Mouse (Mus musculus) lung, postnatal 0 days (tissue): ENCODE results near the gene Lhfp. TPM values are rescaled to one million over a fixed set of nuclear protein-coding genes. Genes with fewer than 3 reads are reported as not detected.

Experiments used
- ATAC-seq: fragments of 200-750 bp; cut with Nextera tagmentation; 2 replicates; pipeline ENCODE4 v1.8.0; 2017; ENCODE audit warnings: moderate library complexity
- DNase-seq: peaks from one replicate; pipeline ENCODE4 v3.0.0-alpha.2; 2016; ENCODE audit warnings: low spot score
- H3K27ac ChIP-seq: fragments of 300-500 bp; sonication (generic); 2 replicates; pipeline ENCODE4 v1.5.1; 2014; ENCODE audit warnings: antibody characterized with exemption, mild to moderate bottlenecking, low read length, mixed read lengths
- H3K27me3 ChIP-seq: fragments of 300-500 bp; sonication (generic); replicated peaks from 2 replicates; pipeline ENCODE4 v1.6.1; 2014; ENCODE audit warnings: low read length, mixed read lengths; ENCODE audit not compliant: insufficient read depth
- H3K36me3 ChIP-seq: fragments of 300-500 bp; sonication (generic); 2 replicates; pipeline ENCODE4 v1.6.1; 2014; ENCODE audit warnings: low read length, mixed read lengths; ENCODE audit not compliant: insufficient read depth
- H3K4me1 ChIP-seq: fragments of 300-500 bp; sonication (generic); 2 replicates; pipeline ENCODE4 v1.6.1; 2014; ENCODE audit warnings: antibody characterized with exemption, low read depth, low read length, mixed read lengths; ENCODE audit not compliant: insufficient read depth
- H3K4me2 ChIP-seq: fragments of 300-500 bp; sonication (generic); replicated peaks from 2 replicates; pipeline ENCODE4 v1.6.1; 2014; ENCODE audit warnings: low read depth, mild to moderate bottlenecking, low read length, moderate library complexity, mixed read lengths
- H3K4me3 ChIP-seq: fragments of 300-500 bp; sonication (generic); 2 replicates; pipeline ENCODE4 v1.5.1; 2014; ENCODE audit warnings: low read depth, low read length
- H3K9ac ChIP-seq: fragments of 300-500 bp; sonication (generic); replicated peaks from 2 replicates; pipeline ENCODE4 v1.6.1; 2014; ENCODE audit warnings: low read depth, mild to moderate bottlenecking
- H3K9me3 ChIP-seq: fragments of 300-500 bp; sonication (generic); 2 replicates; pipeline ENCODE4 v1.6.1; 2016; ENCODE audit warnings: low read length, mixed read lengths
- CTCF ChIP-seq: IDR thresholded peaks from 2 replicates; pipeline ENCODE4 v1.5.1; 2016; ENCODE audit warnings: antibody characterized with exemption, mild to moderate bottlenecking
- EP300 ChIP-seq: IDR thresholded peaks from 2 replicates; pipeline ENCODE4 v1.6.1; 2016; ENCODE audit warnings: antibody characterized with exemption, mild to moderate bottlenecking, control low read depth
- WGBS: fragments of 180-500 bp; shearing (Covaris S2); extraction: QIAGEN DNeasy Blood & Tissue Kit; methylation state at CpG from one replicate; pipeline ENCODE4 v1.1.7; 2014; 5-methylcytosine and 5-hydroxymethylcytosine counted together
- polyA plus RNA-seq: library from polyadenylated mRNA; unstranded; fragments of >200 nt; fragmentation: Nextera tagmentation; extraction: Ambion mirVana; gene quantifications from 2 replicates; pipeline ENCODE4 v1.2.1, GENCODE M21; 2015

The Lhfp gene
- polyA plus RNA-seq, 1 experiment from 2014 or later = 178 TPM

- no peaks in the 10 kb centered on the region for H3K36me3 ChIP-seq
- ATAC-seq (no peak), DNase-seq (no peak)
- 70% methylated on average over 9 of the region's 9 CpGs for WGBS
- no peaks in the 10 kb centered on the region for H3K27me3 ChIP-seq
- H3K9me3 ChIP-seq = no peaks in the 10 kb centered on the region
- H3K4me3 ChIP-seq = no peak overlapping the region
- TF ChIP-seq CTCF = no peak
- no peak for TF ChIP-seq EP300
- no peaks in the 10 kb centered on the region for H3K4me1 ChIP-seq
- no peak overlapping the region for H3K4me2 ChIP-seq
- no peak overlapping the region for H3K27ac ChIP-seq
- H3K9ac ChIP-seq = no peak overlapping the region
Measured at GRCm38 (mm10) chr3:53142528-53142927, 101.2 kb downstream of the Lhfp start.

- no peak for ATAC-seq
- Histone ChIP-seq H3K27ac (no peak overlapping the region), H3K9me3 (no peaks in the 10 kb centered on the region), H3K4me3 (no peak overlapping the region), H3K27me3 (no peaks in the 10 kb centered on the region), H3K4me1 (no peaks in the 10 kb centered on the region), H3K4me2 (no peak overlapping the region), H3K36me3 (no peaks in the 10 kb centered on the region), H3K9ac (no peak overlapping the region)
- no peak for DNase-seq
- TF ChIP-seq CTCF = no peak
- no peak for TF ChIP-seq EP300
- 59% methylated on average over 2 of the region's 2 CpGs for WGBS
Measured at GRCm38 (mm10) chr3:53145526-53145925, 104.2 kb downstream of the Lhfp start.

GRCm38 (mm10) chr3:53145946-53146345 is 104.6 kb downstream of the Lhfp start:
- no peak overlapping the region for H3K4me3 ChIP-seq
- H3K27me3 ChIP-seq = no peaks in the 10 kb centered on the region
- H3K27ac ChIP-seq = no peak overlapping the region
- H3K4me1 ChIP-seq = no peaks in the 10 kb centered on the region
- H3K4me2 ChIP-seq = no peak overlapping the region
- ATAC-seq (no peak), DNase-seq (no peak)
- H3K9me3 ChIP-seq = no peaks in the 10 kb centered on the region
- no peaks in the 10 kb centered on the region for H3K36me3 ChIP-seq
- WGBS = 67% methylated on average over 5 of the region's 5 CpGs
- no peak for TF ChIP-seq EP300
- TF ChIP-seq CTCF = no peak
- H3K9ac ChIP-seq = no peak overlapping the region

GRCm38 (mm10) chr3:53147001-53147400 is 105.7 kb downstream of the Lhfp start:
- Histone ChIP-seq H3K36me3 (no peaks in the 10 kb centered on the region), H3K27me3 (no peaks in the 10 kb centered on the region), H3K27ac (no peak overlapping the region), H3K4me2 (no peak overlapping the region), H3K4me3 (no peak overlapping the region), H3K9me3 (no peaks in the 10 kb centered on the region), H3K4me1 (no peaks in the 10 kb centered on the region), H3K9ac (no peak overlapping the region)
- no peak for TF ChIP-seq CTCF
- TF ChIP-seq EP300 = no peak
- DNase-seq = no peak
- 83% methylated on average over 5 of the region's 5 CpGs for WGBS
- no peak for ATAC-seq

- Histone ChIP-seq H3K4me3 (no peak overlapping the region), H3K9ac (no peak overlapping the region), H3K4me2 (no peak overlapping the region), H3K36me3 (no peaks in the 10 kb centered on the region), H3K27ac (no peak overlapping the region), H3K4me1 (no peaks in the 10 kb centered on the region), H3K9me3 (no peaks in the 10 kb centered on the region), H3K27me3 (no peaks in the 10 kb centered on the region)
- WGBS = 78% methylated on average over 3 of the region's 3 CpGs
- no peak for TF ChIP-seq CTCF
- no peak for TF ChIP-seq EP300
- ATAC-seq (no peak), DNase-seq (no peak)
Measured at GRCm38 (mm10) chr3:53148751-53149150, 107.4 kb downstream of the Lhfp start.

- TF ChIP-seq CTCF (no peak), EP300 (no peak)
- DNase-seq (no peak), ATAC-seq (no peak)
- Histone ChIP-seq H3K9ac (no peak overlapping the region), H3K27me3 (no peaks in the 10 kb centered on the region), H3K4me2 (no peak overlapping the region), H3K9me3 (no peaks in the 10 kb centered on the region), H3K36me3 (no peaks in the 10 kb centered on the region), H3K4me3 (no peak overlapping the region), H3K27ac (no peak overlapping the region), H3K4me1 (no peaks in the 10 kb centered on the region)
- WGBS = 96% methylated on average over 7 of the region's 7 CpGs
Measured at GRCm38 (mm10) chr3:53149625-53150320, 108.4 kb downstream of the Lhfp start.
